Mouse (Mus musculus) cerebellum, postnatal 4 days (tissue): Measurements from ENCODE around the gene Tcf12.

ENCODE experiments used
- DNase-seq, 2 experiments: peaks; one replicate each; pipeline ENCODE4 v3.0.0; 2022; ENCODE audit warnings: low spot score in 2 of 2, mixed read lengths in 1 of 2

Gene Tcf12

GRCm38 (mm10) chr9:71805646-71806421, 305.8 kb downstream of the Tcf12 start:
- DNase-seq = no peak

- DNase-seq = no peak
Measured at GRCm38 (mm10) chr9:71804116-71804515, 307.6 kb downstream of the Tcf12 start.

- DNase-seq = no peak
Measured at GRCm38 (mm10) chr9:71803281-71803680, 308.4 kb downstream of the Tcf12 start.

DNA sequence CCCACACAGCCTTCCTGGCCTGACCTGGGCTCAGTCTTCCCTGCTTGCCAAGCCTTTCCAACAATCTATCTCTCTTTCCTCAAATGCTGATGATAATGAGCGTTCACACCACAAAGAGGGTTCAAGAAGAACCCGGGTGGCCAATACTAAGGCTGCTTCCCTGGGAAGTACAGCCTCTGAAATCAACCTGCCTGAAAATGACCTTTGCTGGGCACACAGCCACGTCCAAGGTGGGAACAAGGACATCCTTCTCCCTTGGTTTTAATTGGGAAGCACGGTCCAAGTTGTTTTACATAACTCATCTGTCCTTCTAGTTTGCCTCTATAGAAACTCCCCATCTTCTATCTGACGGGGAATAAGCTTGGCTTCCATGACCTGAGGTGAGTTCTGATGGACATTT, 312.1 kb downstream of the Tcf12 start:
- DNase-seq = no peak

DNA sequence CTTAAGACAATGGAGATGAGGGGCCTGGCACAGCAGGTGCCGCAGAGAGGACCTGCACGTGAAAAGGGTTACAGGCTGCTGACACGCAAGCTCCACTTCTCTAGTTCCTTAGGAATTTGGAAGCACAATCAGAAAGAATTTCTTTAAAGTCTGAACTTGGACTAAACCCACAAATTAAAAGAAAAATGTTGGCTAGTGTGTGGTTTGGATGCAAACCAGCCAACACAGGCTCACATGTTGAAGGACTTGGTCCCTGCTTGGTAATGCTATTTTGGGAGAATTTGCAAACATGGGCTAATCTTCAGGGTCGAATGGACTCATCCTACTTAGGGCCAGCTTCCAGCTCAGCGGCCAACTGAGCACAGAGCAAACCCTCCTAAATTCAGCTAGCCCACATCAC, 313.5 kb downstream of the Tcf12 start:
- DNase-seq = no peak
